Mouse (Mus musculus): ENCODE measurements at regions not wholly inside any gene's neighbourhood (a gene's known extent, or its start where the extent isn't known, plus 50 kb on each side); places are given as distances from the start of the nearest gene placed in this dataset.

GRCm38 (mm10) chr8:34739836-34740804 is 628.6 kb upstream of the Gm10131 start:
- TF ChIP-seq POLR2A (IDR thresholded peaks at IDR 0.05; ENCODE audit: borderline replicate concordance, extremely low read depth, insufficient read depth, insufficient read length, poor library complexity, severe bottlenecking) (no peak), CTCF (IDR thresholded peaks at IDR 0.05; ENCODE audit: borderline replicate concordance, extremely low read depth, insufficient read depth, insufficient read length) (no peak)

All from brain, embryonic 14.5 days (tissue).